ENCODE assay signal across 25 mouse cellular contexts in the genomic region with DNA sequence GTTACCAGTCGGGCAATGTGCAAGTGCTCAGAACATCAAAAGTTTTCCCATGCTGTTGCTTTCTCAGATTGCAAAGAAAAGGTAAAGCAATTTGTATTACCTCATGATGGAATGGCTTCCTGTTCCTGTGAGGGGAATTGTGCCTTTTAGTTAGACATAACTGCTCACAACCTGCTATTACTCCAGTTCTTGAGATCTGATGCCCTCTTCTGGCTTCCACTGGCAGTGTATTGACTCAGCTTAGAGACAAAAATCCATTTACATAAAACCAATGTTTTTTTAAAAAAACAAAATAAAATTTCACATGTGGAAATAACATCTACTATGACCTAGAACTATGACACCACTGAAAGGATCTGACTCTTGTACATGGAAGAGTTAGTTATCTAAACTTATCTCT. TPM values are rescaled to one million over a fixed set of nuclear protein-coding genes. Genes with fewer than 3 reads are reported as not detected.
A peak's percentile ranks its signal among the peaks of the same experiment; 100 is the strongest.
DNase-seq lines count a peak whose midpoint lies in the region; ATAC-seq and TF ChIP-seq lines count a peak whose summit lies in the region.
"Not testable (repeated sequence)": the region's sequence is repeated elsewhere in the genome, so short reads cannot be mapped to it uniquely, and the experiment has no call there.
"Had no signal": no experiment of that assay in that cellular context is flagged by ENCODE, and none has a peak within 500 bp of the region (broad histone marks: within the 10 kb centered on the region; RNA-seq: fewer than 3 reads in every experiment).

No protein-coding gene starts in this region.

- H3K27ac ChIP-seq in cortical plate, adult 2 months (ENCODE audit: insufficient read depth, low read length); layer of hippocampus, adult 2 months: not testable (repeated sequence)

- peak; percentile 7; the same call in 1 of the 2 replicates for TF ChIP-seq CTCF in cortical plate, adult 2 months (IDR thresholded peaks at IDR 0.05; ENCODE audit: extremely low read depth, insufficient read depth, low read length)
- peak; percentile 62 for TF ChIP-seq CTCF in layer of hippocampus, adult 2 months (conservative IDR thresholded peaks at IDR 0.05)

- TF ChIP-seq POLR2A in cortical plate, adult 2 months (IDR thresholded peaks at IDR 0.05; ENCODE audit: extremely low read depth, insufficient read depth, low read length) = not testable (repeated sequence)

- peak; percentile 28 for DNase-seq in NIH3T3 (ENCODE audit: low read depth)
- DNase-seq in kidney, adult 9 months = peak; percentile 3
- not testable (repeated sequence) for DNase-seq in layer of hippocampus, adult 2 months (ENCODE audit: low spot score in 2 of 2)
- peak; percentile 1 to 18 for DNase-seq in left cerebral cortex, postnatal 25 days (ENCODE audit: low spot score in 2 of 2)
- peak; percentile 0 for DNase-seq in right cerebral cortex, adult 18-20 months

- intact Hi-C loops in left cerebral cortex, postnatal 25 days (cut with DNase I) = loop anchor here (5.0 kb wide), 1 partner anchor 239 kb away; no protein-coding TSS in a partner anchor

- H3K4me3 ChIP-seq in cortical plate, adult 2 months (ENCODE audit: insufficient read depth, low read length); layer of hippocampus, adult 2 months: not testable (repeated sequence)

- peak; percentile 64; the same call in 1 of the 2 replicates for ATAC-seq in frontal cortex, adult (ENCODE audit: low TSS enrichment)

- not testable (repeated sequence) for H3K4me1 ChIP-seq in cortical plate, adult 2 months (ENCODE audit: control insufficient read depth, insufficient read depth, low read length)

RNA-seq across cellular contexts. Expression of a gene that starts 43.0 kb away (rescaled TPM):
- polyA plus RNA-seq in cortical plate, adult 2 months (2012; rRNA removed) = not detected in 2 replicates
- not detected for total RNA-seq in layer of hippocampus, adult 2 months (2021)
- not detected for total RNA-seq in left cerebral cortex, postnatal 25 days (2021)
- total RNA-seq: adrenal gland, adult 2 months; gastrocnemius, postnatal 25 days; heart, adult 18-20 months; heart, postnatal 14 days; layer of hippocampus, postnatal 25 days; left cerebral cortex, postnatal 36 days; megakaryocyte, adult 5-6 weeks had no signal
- polyA plus RNA-seq: adrenal gland, adult 2 months; cerebellum, adult 2 months; forebrain, embryonic 10.5 days; forebrain, embryonic 16.5 days; heart, embryonic 13.5 days; hindbrain, embryonic 12.5 days; limb, embryonic 14.5 days; liver, embryonic 13.5 days; lung, adult 2 months; midbrain, embryonic 12.5 days; neural tube, embryonic 11.5 days; stomach, embryonic 15.5 days had no signal
